Mouse (Mus musculus): ENCODE data around the gene Trpm3. TPM values are rescaled to one million over a fixed set of nuclear protein-coding genes. Genes with fewer than 3 reads are reported as not detected.

Trpm3 gene
- total and polyA plus RNA-seq, 2 experiments from 2014 or later: 0.52 to 0.95 TPM

DNA sequence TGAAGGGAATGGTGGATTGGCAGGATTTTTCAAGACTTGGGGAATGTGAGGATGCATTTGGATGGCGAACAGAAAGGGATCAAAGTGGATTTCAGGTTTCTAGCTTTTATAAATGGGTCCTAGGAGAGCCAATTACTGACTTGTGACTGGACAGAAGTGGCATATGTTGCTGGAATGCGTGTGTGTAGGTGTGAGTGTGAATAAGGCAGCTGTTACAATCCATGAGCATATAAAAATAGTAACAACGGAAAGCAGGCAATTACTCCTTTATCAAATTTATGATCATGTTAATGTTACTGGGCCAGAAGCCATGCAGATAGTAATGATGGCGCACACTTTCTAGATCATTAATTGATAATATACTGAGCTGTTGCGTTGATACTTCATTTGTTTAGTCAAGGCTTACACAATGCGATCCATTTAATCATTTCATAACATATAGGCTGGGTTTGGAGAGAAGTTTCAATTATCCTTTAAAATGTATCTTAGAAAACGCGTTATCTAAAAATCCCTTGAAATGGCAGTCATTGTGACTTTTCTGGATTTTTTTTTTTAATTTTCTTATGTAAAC is 29.9 kb upstream of the Trpm3 start:
- Histone ChIP-seq H3K4me2 (ENCODE audit: low read depth, low read length) (no peak overlapping the region), H3K27ac (ENCODE audit: low read depth) (no peak overlapping the region), H3K27me3 (ENCODE audit: control insufficient read depth, insufficient read depth, low read length) (no peaks in the 10 kb centered on the region), H3K9ac (replicated peaks; ENCODE audit: low read depth, low read length) (no peak overlapping the region), H3K4me3 (ENCODE audit: low read depth, low read length) (no peak overlapping the region), H3K36me3 (replicated peaks; ENCODE audit: control insufficient read depth, insufficient read depth, low read length) (no peaks in the 10 kb centered on the region), H3K9me3 (replicated peaks; ENCODE audit: control insufficient read depth, low read length) (no peaks in the 10 kb centered on the region), H3K4me1 (ENCODE audit: control insufficient read depth, insufficient read depth) (no peaks in the 10 kb centered on the region)
- 79% methylated on average over 8 of the region's 8 CpGs for WGBS
- ATAC-seq (ENCODE audit: insufficient read depth, low read depth) (no peak), DNase-seq (ENCODE audit: low spot score) (no peak)
- TF ChIP-seq EP300 (IDR thresholded peaks at IDR 0.05; ENCODE audit: low read depth): no peak
- no peak for TF ChIP-seq CTCF (IDR thresholded peaks at IDR 0.05; ENCODE audit: low read depth)

DNA sequence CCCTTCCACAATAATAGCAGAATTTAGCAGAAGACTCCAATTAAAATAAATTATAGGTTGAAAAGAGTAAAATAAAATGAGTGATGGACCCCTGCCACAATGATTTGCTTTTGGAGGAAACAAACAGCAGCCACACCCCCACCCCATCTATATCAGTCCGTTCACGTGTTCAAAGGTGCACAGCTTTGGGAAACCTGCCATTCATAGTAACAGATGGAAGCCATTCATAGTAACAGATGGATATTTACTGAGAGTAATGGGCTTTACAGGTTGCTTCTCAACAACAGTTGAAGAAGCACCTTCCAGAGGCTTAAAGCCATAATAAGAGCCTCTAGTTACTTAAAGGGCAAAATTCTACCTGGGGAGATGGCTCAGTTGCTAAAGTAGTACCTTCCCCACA is 17.9 kb upstream of the Trpm3 start:
- no peak overlapping the region for H3K4me3 ChIP-seq (ENCODE audit: low read depth, low read length)
- no peak overlapping the region for H3K9ac ChIP-seq (replicated peaks; ENCODE audit: low read depth, low read length)
- DNase-seq (ENCODE audit: low spot score) (no peak), ATAC-seq (ENCODE audit: insufficient read depth, low read depth) (no peak)
- H3K9me3 ChIP-seq (replicated peaks; ENCODE audit: control insufficient read depth, low read length): no peaks in the 10 kb centered on the region
- TF ChIP-seq CTCF (IDR thresholded peaks at IDR 0.05; ENCODE audit: low read depth): no peak
- TF ChIP-seq EP300 (IDR thresholded peaks at IDR 0.05; ENCODE audit: low read depth): no peak
- WGBS: 81% methylated on average over 2 of the region's 2 CpGs
- H3K4me2 ChIP-seq (ENCODE audit: low read depth, low read length): no peak overlapping the region
- H3K27me3 ChIP-seq (ENCODE audit: control insufficient read depth, insufficient read depth, low read length): no peaks in the 10 kb centered on the region
- H3K4me1 ChIP-seq (ENCODE audit: control insufficient read depth, insufficient read depth): no peaks in the 10 kb centered on the region
- no peak overlapping the region for H3K27ac ChIP-seq (ENCODE audit: low read depth)
- H3K36me3 ChIP-seq (replicated peaks; ENCODE audit: control insufficient read depth, insufficient read depth, low read length): no peaks in the 10 kb centered on the region

DNA sequence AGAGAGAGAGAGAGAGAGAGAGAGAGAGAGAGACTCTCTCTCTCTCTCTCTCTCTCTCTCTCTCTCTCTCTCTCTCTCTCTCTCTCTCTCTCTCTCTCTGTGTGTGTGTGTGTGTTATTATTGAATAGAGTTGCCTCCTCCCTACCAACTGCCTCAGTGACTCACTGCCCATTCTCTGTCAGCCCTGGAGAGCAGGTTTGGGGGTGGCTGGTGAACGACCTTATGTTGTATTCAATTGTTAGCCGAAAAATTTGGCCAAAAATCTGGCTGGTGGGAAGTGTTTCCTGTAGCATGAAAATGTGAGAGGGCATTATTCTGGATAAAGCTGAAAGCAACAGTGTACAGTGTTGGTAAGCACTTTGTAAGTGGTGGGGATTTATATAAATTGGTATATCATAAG is 17.2 kb upstream of the Trpm3 start:
- no peaks in the 10 kb centered on the region for H3K27me3 ChIP-seq (ENCODE audit: control insufficient read depth, insufficient read depth, low read length)
- TF ChIP-seq EP300 (IDR thresholded peaks at IDR 0.05; ENCODE audit: low read depth): no peak
- TF ChIP-seq CTCF (IDR thresholded peaks at IDR 0.05; ENCODE audit: low read depth): no peak
- DNase-seq (ENCODE audit: low spot score) (no peak), ATAC-seq (ENCODE audit: insufficient read depth, low read depth) (no peak)
- no peaks in the 10 kb centered on the region for H3K9me3 ChIP-seq (replicated peaks; ENCODE audit: control insufficient read depth, low read length)
- H3K36me3 ChIP-seq (replicated peaks; ENCODE audit: control insufficient read depth, insufficient read depth, low read length): no peaks in the 10 kb centered on the region
- no peak overlapping the region for H3K27ac ChIP-seq (ENCODE audit: low read depth)
- WGBS: 69% methylated on average over 2 of the region's 2 CpGs
- H3K4me2 ChIP-seq (ENCODE audit: low read depth, low read length): no peak overlapping the region
- H3K4me3 ChIP-seq (ENCODE audit: low read depth, low read length): no peak overlapping the region
- H3K9ac ChIP-seq (replicated peaks; ENCODE audit: low read depth, low read length): no peak overlapping the region
- no peaks in the 10 kb centered on the region for H3K4me1 ChIP-seq (ENCODE audit: control insufficient read depth, insufficient read depth)

DNA sequence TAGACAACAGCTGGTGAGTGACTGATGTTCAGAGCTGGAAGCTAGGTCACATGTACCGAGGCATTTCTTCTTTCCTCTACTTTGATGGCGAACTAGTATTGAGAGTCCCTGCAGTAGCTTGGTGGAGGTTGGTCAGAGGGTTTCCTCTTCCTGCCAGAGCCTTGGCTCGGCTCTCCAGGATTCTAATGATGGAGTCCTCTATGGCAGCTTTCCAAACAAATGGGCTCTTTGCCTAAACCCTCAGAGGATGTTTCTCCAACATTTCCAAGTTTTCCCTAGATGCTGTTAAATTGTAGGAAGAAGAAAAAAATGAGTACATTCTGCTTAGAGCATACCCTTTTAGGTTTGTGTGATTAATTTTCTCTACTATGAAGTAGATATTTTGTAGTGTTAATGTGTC is 6.2 kb upstream of the Trpm3 start:
- Histone ChIP-seq H3K27ac (ENCODE audit: low read depth) (no peak overlapping the region), H3K9me3 (replicated peaks; ENCODE audit: control insufficient read depth, low read length) (no peaks in the 10 kb centered on the region), H3K9ac (replicated peaks; ENCODE audit: low read depth, low read length) (no peak overlapping the region), H3K4me3 (ENCODE audit: low read depth, low read length) (no peak overlapping the region), H3K4me2 (ENCODE audit: low read depth, low read length) (no peak overlapping the region), H3K36me3 (replicated peaks; ENCODE audit: control insufficient read depth, insufficient read depth, low read length) (no peaks in the 10 kb centered on the region), H3K4me1 (ENCODE audit: control insufficient read depth, insufficient read depth) (no peaks in the 10 kb centered on the region), H3K27me3 (ENCODE audit: control insufficient read depth, insufficient read depth, low read length) (no peaks in the 10 kb centered on the region)
- 47% methylated on average over 3 of the region's 3 CpGs for WGBS
- ATAC-seq (ENCODE audit: insufficient read depth, low read depth): no peak
- peak; percentile 16 for DNase-seq (ENCODE audit: low spot score)
- no peak for TF ChIP-seq CTCF (IDR thresholded peaks at IDR 0.05; ENCODE audit: low read depth)
- no peak for TF ChIP-seq EP300 (IDR thresholded peaks at IDR 0.05; ENCODE audit: low read depth)

DNA sequence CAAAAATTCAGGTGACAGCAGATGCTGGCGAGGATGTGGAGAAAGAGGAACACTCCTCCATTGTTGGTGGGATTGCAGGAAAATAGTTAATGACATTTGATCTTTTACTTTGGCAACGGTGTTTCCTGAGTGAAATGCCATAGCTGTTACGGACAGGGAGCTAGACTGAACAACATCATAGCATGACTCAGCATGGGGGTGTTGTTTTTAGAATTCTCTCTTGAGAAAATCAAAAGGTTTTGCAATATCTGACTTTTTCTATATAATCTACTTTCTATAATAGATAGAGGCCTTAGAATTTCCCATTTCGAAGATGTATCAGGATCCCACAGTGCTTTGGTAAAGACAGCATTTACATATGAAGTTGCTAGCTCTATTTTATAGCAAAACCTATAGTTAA is 39.7 kb downstream of the Trpm3 start:
- no peak for DNase-seq (ENCODE audit: low spot score)
- Histone ChIP-seq H3K36me3 (replicated peaks; ENCODE audit: control insufficient read depth, insufficient read depth, low read length) (no peaks in the 10 kb centered on the region), H3K9me3 (replicated peaks; ENCODE audit: control insufficient read depth, low read length) (no peaks in the 10 kb centered on the region), H3K27me3 (ENCODE audit: control insufficient read depth, insufficient read depth, low read length) (no peaks in the 10 kb centered on the region), H3K4me3 (ENCODE audit: low read depth, low read length) (no peak overlapping the region), H3K27ac (ENCODE audit: low read depth) (no peak overlapping the region), H3K4me1 (ENCODE audit: control insufficient read depth, insufficient read depth) (no peaks in the 10 kb centered on the region), H3K4me2 (ENCODE audit: low read depth, low read length) (no peak overlapping the region), H3K9ac (replicated peaks; ENCODE audit: low read depth, low read length) (no peak overlapping the region)
- 71% methylated on average over 4 of the region's 4 CpGs for WGBS
- no peak for ATAC-seq (ENCODE audit: insufficient read depth, low read depth)
- TF ChIP-seq EP300 (IDR thresholded peaks at IDR 0.05; ENCODE audit: low read depth) (no peak), CTCF (IDR thresholded peaks at IDR 0.05; ENCODE audit: low read depth) (no peak)

DNA sequence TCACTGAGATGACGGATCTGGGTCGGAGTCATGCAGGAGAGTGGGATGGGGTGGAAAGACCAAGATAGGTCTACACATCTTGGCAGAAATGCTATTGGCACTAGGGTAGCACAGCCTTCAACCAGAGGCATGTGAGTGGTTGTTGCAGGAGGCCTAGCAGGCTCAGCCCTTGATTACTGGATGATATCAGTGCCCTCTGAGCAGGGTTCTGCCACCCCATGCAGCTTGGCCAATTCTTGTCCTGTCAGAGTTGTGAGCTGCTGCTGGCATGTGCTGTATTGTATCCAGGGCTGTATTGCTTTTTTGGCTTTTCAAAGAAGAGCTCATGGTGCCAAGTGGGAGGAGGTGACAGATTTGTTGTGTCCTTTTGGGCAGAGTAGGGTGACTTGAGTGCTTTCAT is 40.2 kb downstream of the Trpm3 start:
- no peak overlapping the region for H3K4me2 ChIP-seq (ENCODE audit: low read depth, low read length)
- no peaks in the 10 kb centered on the region for H3K36me3 ChIP-seq (replicated peaks; ENCODE audit: control insufficient read depth, insufficient read depth, low read length)
- WGBS: 87% methylated on average over 2 of the region's 2 CpGs
- no peaks in the 10 kb centered on the region for H3K9me3 ChIP-seq (replicated peaks; ENCODE audit: control insufficient read depth, low read length)
- no peak overlapping the region for H3K9ac ChIP-seq (replicated peaks; ENCODE audit: low read depth, low read length)
- TF ChIP-seq CTCF (IDR thresholded peaks at IDR 0.05; ENCODE audit: low read depth) (no peak), EP300 (IDR thresholded peaks at IDR 0.05; ENCODE audit: low read depth) (no peak)
- DNase-seq (ENCODE audit: low spot score) (no peak), ATAC-seq (ENCODE audit: insufficient read depth, low read depth) (no peak)
- no peaks in the 10 kb centered on the region for H3K4me1 ChIP-seq (ENCODE audit: control insufficient read depth, insufficient read depth)
- H3K4me3 ChIP-seq (ENCODE audit: low read depth, low read length): no peak overlapping the region
- no peak overlapping the region for H3K27ac ChIP-seq (ENCODE audit: low read depth)
- no peaks in the 10 kb centered on the region for H3K27me3 ChIP-seq (ENCODE audit: control insufficient read depth, insufficient read depth, low read length)
